Mouse (Mus musculus) cerebellum, adult 2 months (tissue): ENCODE measurements around the gene Tm7sf3.

Experiments used
- CTCF ChIP-seq: fragments of 200-500 bp; IDR thresholded peaks from 2 replicates; pipeline ENCODE4 v1.5.1; 2011; ENCODE audit warnings: low read depth, mild to moderate bottlenecking, control low read depth, low read length, moderate library complexity, borderline replicate concordance; ENCODE audit not compliant: insufficient read depth
- POLR2A ChIP-seq: fragments of 200-500 bp; IDR thresholded peaks from 2 replicates; pipeline ENCODE4 v1.6.1; 2011; ENCODE audit warnings: low read length, control low read depth, borderline replicate concordance; ENCODE audit not compliant: insufficient read depth

DNA sequence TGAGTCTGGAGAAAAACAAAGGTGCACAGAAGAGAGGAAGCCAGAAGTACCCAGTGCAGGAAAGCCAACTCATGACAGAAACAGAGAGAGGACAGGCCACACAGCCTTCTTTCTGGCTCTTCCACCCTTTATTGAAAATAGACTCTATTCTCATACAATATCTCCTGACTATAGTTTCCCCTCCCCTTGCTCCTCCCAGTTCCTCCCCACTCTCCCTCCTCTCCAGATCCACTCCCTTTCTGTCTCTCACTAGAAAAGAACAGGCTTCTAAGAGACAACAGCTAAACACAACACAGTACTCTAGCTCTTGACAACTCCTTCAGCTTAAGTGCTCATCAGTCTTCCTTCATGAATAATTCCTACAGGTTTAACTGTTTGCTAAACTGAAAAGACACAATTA lies 26.0 kb upstream of the Tm7sf3 start:
- TF ChIP-seq CTCF (no peak), POLR2A (no peak)
